Mouse (Mus musculus) E14TG2a.4 (cell line): Measurements from ENCODE around the gene Dnah10.

Experiments used
- CTCF ChIP-seq: conservative IDR thresholded peaks from 2 replicates; pipeline ENCODE4 v1.5.1; 2014; ENCODE audit warnings: low read length
- NANOG ChIP-seq: IDR thresholded peaks from 2 replicates; pipeline ENCODE4 v1.6.1; 2014; ENCODE audit warnings: borderline replicate concordance, low read length, mixed read lengths
- POU5F1 ChIP-seq: IDR thresholded peaks from 2 replicates; pipeline ENCODE4 v1.6.1; 2014; ENCODE audit warnings: low read length, borderline replicate concordance

DNA sequence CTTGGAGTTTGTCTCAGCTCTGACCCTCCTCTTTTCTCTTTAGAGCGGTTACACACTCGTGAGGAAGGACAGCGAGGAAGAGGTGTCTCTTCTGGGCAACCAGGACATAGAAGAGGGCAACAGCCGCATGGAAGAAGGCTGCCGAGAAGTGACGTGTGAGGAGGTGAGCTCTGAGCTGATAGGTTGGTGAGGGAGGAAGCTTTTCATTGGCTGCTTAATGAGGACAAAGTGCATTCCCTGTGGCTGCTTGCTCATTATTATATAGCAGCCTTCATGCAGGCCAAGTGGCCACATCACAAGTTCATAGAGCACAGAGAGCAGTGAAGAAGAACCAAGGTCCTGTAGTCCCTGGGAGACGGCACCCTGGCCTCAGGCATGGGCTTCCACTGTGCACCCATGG, 6.5 kb upstream of the Dnah10 start:
- no peak for TF ChIP-seq CTCF
- TF ChIP-seq POU5F1, result no peak
- no peak for TF ChIP-seq NANOG
